Mouse (Mus musculus) cerebellum, adult 8-10 months (tissue): ENCODE results near the gene Nicn1.
A peak's percentile ranks its signal among the peaks of the same experiment; 100 is the strongest.

Experiments used
- DNase-seq: peaks from one replicate; pipeline ENCODE4 v3.0.0; 2022

The Nicn1 gene

GRCm38 (mm10) chr9:108338886-108339781 is 48.9 kb downstream of the Nicn1 start, which contains the start of gene Gpx1:
Gene Gpx1, plus strand, starts transcription at chr9:108338903.
- peak; percentile 76 for DNase-seq

GRCm38 (mm10) chr9:108339886-108340257 is 49.6 kb downstream of the Nicn1 start:
- peak; percentile 25 for DNase-seq

- DNase-seq: no peak
Measured at GRCm38 (mm10) chr9:108340258-108341138, 50.3 kb downstream of the Nicn1 start.

GRCm38 (mm10) chr9:108341139-108341475 is 50.9 kb downstream of the Nicn1 start:
- no peak for DNase-seq

- no peak for DNase-seq
Measured at GRCm38 (mm10) chr9:108341801-108342200, 51.6 kb downstream of the Nicn1 start.

GRCm38 (mm10) chr9:108342301-108342831 is 52.1 kb downstream of the Nicn1 start:
- no peak for DNase-seq

GRCm38 (mm10) chr9:108343331-108343730 is 53.1 kb downstream of the Nicn1 start:
- DNase-seq: no peak

- DNase-seq: no peak
Measured at GRCm38 (mm10) chr9:108343835-108344234, 53.6 kb downstream of the Nicn1 start.

- DNase-seq: no peak
Measured at GRCm38 (mm10) chr9:108344471-108344870, 54.2 kb downstream of the Nicn1 start.
